Mouse (Mus musculus) urinary bladder, adult 2 months (tissue): Measurements from ENCODE around the gene Lsamp. TPM values are rescaled to one million over a fixed set of nuclear protein-coding genes. Genes with fewer than 3 reads are reported as not detected.

Experiments used
- DNase-seq: peaks from one replicate; pipeline ENCODE4 v3.0.0; 2022; ENCODE audit warnings: low spot score
- polyA plus RNA-seq: library from polyadenylated mRNA; depleted of rRNA; stranded (reverse); fragments of >200 nt; gene quantifications from 2 replicates; pipeline ENCODE4 v1.2.3, GENCODE M21; 2012

Lsamp gene
- polyA plus RNA-seq, 1 experiment = 4.7 TPM

DNA sequence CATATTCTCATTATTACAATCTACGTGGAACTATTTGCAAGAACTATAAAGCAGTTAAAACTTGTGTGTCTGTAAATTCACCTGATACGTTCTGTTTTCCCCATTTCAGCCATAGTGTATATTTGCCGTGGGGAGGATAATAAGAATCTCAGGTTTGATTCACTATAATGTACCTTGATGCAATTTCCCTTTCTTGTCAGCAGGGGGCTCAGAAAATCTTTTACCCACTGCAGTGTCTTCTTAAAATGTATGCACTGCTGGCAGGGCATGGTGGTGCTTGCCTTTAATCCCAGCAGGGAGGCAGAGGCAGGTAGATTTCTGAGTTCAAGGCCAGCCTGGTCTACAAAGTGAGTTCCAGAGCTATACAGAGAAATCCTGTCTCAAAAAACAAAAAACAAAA lies 287.7 kb downstream of the Lsamp start:
- no peak for DNase-seq

DNA sequence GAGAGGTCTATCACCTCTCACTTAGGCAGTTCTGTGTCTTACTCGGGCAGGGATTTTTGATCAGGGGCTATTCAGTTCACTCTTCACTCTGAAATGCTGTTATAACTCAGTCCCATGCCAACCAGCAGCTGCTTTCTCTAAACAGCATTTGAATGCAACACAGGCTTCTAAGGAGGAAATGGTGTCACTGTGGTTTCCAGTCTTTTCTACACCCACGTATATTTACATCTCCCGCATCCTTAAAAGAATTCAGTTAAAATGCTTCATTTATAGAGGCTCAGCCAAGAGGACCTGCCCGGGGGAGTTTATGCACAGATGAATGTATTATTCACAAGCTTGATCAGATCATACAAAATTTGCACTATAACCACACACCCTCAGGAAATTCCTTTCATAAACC lies 306.0 kb downstream of the Lsamp start:
- DNase-seq = no peak

DNA sequence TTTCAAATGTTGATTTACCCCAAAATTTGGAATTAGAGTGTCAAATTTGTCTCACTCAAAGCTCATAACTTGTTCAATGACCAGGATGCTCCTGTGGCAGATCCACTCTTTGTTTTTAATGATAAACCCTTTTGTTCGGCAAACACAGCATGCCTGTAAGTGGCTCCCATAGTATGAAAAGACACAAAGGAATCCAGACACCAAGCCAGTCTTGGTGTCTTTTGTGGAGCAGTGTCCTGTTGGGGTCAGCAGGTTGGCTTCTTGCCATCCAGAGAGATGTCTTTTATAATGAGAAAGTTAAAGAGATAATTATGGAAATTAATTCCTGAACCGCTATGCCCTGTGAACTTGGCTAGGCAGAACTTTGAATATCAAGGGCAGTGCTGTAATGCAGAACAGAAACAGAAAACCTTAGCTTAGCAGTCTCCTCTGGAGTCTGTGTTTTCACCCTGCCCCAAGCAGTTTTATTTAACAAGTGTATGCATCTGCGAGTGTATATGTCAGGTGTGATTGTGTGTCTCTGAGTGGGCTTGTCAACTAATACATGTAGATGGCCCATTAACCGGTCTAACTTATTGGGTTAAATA lies 310.2 kb downstream of the Lsamp start:
- DNase-seq = no peak

DNA sequence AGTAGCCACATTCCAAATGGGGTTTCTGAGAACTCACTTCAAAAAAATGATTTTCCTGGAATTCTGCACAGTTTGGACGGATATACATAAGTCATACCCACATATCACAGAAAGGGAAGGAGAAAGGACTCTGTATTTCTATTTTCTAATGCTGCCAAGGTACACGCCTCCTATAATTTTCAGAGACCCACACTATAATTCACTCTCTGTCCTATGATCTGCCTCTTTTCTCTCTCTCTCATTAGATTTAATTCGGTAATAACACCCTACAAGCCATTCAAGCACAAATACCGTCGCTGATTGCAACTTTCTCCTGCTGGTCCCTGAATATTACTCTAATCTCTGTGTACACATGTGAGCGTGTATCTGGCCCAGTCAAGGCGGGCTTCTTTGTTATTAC lies 311.1 kb downstream of the Lsamp start:
- DNase-seq = no peak

DNA sequence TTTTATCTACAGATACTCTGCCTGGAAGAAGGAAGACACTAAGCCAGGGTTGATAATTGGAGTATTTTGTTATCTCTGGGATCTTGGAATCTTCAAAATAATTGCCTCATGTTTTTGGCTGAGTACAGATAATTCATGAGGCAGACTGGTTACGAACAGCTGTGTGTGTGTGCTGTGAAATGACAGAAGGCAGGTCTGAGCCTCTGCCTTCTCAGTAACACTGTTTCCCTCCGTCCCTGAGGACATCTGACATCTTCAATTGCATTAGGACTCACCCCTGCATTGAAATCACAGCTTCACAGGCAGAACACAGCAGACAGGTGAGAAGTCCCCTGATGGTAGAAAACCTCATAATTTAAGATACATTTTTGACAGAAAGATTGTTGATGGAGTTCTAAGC lies 323.5 kb downstream of the Lsamp start:
- no peak for DNase-seq

DNA sequence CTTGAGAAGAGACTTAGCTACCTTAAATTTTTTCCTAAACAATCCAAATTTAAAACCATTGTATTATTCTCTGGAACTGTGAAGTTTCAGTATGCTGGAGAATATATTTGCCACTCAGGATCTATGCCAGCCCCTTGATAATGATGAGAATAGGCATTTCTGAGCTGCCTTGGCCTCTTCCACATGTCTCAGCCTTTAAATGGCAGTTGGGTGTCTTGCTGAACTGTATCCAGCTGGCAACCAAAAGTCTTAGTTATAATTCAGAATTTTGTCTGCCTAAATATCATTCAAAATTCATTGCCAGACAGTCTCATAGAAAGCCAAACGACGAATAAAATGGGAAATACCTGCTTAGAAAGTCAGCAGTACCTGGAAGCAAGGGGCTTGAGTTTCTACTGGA lies 332.0 kb downstream of the Lsamp start:
- DNase-seq = no peak

DNA sequence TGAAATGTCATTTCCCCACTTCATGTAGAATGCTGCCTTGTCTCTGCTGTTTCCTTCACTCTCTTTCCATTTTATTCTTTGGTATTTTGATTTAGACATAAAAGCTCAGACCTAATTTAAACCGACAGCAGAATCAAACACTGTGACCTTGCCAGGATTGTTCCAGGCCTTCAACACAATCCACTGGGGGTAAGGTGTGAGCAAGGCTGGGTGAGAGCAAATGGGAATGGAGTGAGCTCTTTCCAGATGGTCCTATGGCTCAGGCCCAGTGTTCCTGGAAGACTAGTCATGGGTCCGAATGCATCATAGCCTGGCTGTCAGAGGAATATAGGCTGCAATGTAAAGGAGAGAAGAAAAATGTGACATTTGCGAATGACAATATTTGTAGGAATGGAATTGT lies 340.6 kb downstream of the Lsamp start:
- no peak for DNase-seq

DNA sequence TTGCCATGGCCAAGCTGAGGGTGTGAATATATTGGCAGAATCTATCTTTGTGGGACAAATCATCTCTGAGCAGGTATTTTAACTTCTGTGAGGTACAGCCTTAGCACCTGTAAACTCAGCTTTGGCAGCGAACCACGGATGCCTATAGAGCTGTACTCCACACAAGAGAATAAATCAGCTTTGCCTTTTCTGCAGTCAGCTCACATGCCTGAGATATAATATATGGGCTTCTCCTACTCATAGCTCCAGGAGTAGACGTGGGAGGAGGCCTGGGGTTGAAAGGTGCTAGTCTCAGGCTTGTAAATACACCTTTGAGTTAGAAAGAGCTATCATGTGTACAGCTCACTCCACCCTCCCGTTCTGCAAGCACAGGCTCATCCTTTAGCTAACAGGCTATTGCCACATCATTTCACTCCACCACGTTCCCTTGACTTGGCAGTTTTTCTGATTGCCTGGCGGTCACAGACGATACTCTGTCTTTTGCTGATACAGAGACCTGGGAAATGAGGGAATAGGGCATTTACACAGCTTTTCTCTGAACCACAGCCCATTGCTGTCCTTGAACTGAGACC lies 344.2 kb downstream of the Lsamp start:
- DNase-seq = no peak

DNA sequence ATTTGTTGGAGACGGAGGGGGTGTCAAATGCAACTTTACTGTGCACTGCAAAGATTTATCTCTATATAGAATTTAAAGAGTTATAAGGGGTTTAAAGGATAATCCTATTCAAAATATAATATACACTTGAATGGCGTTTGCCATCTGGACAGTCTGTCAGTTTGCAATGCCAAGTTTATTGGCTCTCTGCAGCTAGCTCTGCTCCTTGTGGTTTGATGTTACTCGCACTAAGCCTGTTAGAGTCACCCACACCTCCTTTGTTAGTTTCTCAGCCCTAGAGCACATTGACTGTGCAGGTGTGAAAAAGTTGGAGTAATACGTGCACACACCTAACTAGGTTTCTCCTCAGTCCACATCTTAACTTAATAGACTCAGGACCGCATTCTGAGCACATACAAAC lies 385.5 kb downstream of the Lsamp start:
- DNase-seq = no peak

DNA sequence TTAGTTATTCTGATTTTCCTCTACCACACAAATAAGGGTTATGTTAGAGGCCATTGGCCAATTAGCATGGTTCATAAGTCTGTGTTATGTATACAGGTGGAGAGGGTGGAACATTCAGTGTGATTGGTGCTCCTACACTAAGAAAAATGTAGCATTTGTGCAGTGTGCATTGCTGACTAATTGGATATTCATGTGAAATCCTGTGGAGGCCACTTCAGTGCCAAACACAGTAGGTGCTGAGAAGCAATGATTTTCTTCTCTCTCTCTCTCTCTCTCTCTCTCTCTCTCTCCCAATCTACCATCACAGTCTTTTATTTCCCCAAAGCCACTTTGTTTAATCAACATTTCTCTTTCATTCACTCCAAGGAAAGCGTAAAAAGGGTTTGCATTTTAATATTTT lies 387.1 kb downstream of the Lsamp start:
- no peak for DNase-seq

DNA sequence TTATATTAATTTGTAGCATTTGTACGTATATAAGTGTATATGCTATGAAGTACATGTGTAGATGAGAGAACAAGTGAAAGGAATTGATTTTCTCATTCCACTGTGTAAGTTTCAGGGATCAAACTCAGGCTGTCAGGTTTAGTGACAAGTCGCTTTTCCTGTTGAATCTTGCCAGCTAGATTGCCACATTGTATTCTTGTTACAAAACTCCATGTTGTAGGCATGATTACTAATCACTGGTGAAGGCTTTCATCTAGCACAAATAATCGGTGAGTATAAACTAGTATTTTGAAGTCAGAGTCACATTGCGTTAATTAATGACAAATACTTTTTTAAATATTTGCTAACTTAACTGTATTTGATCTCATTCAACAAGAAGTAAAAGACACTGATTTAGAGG lies 391.2 kb downstream of the Lsamp start:
- no peak for DNase-seq

DNA sequence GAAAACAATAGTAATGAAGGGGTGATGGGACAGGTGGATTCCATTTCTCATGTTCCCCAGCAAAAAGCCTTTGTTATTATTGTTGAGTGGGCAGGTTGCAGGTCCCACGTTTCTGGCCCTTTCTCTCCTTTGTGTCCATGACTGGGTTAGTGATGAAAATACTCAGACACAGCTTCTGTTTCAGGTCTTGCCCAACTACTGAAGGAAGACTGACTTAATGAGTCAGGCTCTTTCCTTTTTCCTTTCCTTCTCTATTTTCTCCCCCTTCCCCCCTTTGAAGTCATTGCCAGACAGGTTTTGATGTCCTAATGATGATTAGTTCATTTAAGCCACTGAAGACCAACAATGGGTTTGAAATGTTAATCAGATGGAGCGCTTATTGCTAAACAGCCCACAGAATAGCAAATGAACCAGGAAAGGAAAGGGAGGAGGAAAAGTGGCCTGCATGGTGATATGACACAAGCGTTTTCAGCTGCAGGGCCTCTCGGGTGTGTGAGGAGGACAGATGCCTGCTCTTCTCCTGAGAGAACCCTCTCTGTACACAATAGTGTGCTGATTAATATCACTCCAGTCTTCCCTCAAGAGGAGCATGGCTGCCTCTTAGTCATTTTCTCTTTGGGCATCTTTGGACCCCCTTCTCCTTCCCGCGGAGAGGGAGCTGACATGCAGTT lies 393.1 kb downstream of the Lsamp start:
- DNase-seq = no peak

DNA sequence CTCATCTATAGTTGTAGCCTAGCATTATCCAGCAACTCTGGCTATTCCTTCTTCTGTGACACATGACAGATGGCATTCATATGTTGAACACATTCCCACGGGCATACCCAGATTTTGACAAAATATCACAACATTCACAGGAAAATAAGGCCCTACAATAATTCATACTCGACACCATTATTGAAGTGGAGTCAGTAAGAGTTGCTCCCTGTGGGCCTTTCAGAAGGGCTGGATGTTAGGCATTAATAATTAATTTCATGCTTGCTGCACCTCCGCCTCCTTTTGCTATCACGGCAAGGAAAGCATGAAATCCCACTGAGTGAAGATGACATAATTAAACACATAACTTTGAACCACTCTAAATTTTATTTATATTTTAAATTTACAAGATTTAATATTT lies 407.9 kb downstream of the Lsamp start:
- no peak for DNase-seq

DNA sequence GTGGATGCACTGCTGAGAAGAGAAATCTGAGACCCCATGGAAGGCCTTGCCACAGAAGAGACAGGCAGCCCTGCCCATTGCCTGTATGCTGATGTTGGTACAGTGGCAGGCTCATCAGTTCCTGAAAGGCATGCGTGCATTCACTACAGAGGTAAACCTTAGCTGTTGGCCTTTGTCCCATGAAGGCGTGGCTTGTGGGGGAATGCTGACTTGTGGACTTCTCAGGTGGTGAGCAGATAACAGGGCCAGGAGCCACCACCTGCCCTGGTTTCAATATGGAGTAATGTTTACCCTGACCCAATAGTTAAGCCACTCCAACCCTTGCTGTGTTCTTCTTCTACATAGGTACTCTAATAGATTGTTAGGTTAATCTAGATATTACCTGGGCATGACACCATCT lies 415.4 kb downstream of the Lsamp start:
- no peak for DNase-seq

DNA sequence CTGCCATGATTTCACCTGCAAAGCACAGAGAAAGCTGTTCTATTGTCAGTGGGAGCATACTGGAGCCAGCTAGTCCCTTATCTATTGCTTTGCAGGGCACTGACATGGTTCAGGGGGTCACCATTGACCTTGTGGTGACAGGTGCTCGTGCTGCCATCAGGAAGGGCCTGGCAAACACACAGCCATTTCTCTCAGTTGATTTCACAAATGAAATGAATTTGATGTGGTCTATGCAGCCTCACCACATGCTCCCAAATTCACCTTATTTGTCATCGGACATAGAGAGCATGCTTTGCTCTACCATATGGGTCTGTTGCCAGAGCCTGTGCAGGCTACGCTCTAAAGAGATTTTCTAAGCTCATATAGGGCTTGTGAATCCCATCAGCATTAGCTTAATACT lies 450.1 kb downstream of the Lsamp start:
- DNase-seq = no peak

DNA sequence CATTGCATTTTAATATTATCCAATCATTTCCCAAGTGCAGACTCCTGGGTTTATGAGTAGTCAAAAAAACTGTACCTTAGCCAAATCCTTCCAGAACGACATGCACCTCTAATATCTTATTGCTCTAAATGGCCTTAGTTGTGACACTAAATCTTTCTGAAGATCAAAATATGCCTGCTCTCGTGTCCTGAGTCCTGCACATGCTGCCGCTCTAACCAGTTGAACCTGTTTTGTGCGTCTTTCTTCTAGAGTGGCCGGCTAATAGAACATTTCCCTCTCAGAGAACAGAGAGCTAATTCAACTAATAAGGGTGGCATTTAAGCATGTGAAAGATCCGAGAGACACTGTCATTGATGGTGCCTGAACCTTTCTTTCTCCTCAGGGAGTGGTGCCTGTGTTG lies 452.3 kb downstream of the Lsamp start:
- DNase-seq = no peak

DNA sequence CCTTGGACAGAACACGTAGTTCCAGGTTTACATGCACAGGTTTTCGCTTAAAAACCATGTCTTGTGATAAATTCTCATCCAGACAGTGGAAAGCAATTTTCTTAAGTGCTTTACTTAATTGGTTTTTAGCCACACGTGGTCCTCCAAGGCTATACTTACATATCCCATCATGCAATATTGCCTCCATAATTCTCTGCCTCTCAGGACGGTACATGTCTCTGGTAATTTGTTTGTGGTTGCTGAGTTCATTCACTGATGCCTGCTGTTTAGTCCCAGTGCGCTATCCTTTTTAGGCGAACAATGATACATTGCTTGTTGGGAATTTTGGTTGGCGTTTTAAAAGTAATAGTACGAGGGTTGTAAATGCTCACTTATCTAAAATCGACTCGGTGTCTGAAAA lies 453.7 kb downstream of the Lsamp start:
- DNase-seq = no peak

DNA sequence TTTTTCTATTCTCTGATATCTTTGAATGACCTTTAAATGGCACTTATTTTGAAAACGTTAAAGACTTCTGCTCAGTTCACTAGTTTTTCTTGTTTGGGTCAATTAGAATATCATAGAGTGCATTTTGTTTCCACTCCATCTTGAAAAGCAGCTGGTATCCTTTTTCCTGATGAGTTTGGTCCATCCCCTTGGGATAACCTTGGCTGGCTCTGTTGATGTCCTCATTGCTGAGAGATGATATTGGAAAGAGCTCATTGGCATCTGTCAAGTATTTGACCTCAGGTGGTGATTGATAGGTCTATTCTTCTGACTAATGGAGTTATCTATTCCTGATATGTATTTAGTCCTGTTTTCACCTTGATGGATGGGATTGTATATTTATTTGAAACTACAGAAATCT lies 454.7 kb downstream of the Lsamp start:
- no peak for DNase-seq

DNA sequence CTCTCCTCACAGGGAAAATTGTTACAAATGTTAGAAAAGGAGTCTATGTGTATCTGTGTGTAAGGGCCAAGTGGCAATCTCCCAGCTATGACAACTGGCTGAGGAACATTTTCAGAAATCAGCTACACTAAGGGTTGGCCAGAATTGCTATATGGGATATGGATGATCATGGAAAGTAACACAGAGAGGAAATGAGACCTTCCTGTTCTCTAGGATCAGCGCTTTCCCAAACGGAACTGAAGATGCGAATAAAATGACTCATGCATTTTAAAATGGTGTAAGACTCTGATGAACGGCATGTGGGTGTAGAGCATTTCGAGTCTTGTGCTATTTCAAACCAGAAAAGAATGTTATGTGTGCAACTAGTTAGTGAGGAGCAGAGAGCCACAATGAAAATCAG lies 462.4 kb downstream of the Lsamp start:
- no peak for DNase-seq

DNA sequence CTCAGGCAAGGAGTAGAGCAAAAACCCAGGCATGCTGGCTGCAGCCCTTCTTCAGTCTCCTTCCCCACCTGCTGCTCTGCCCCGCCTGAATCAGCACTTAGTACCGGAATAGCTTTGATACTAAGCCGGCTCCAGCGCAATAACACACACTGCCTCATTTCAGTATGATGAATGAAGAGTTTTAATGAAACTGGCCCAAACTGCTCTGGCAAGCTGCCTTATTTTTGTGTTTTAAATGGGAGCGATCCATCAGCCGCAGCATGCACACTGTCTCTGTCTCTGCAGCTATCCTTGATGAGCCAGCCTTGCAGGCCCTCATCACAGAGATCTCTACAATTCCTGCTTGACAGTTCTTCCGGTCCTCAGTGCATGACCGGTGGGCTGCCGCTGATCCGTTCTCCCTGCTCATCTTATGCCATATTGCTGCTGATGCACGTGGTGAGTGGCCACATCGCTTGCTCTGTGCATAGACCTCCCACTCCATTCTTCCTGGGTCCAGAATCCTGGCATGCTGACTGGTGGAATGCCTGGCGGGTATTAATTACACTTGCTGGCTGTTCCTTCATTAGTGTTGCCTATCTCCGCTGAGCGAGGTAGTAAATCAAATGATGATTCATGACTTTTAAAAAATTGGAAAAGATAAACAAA lies 479.4 kb downstream of the Lsamp start:
- no peak for DNase-seq

DNA sequence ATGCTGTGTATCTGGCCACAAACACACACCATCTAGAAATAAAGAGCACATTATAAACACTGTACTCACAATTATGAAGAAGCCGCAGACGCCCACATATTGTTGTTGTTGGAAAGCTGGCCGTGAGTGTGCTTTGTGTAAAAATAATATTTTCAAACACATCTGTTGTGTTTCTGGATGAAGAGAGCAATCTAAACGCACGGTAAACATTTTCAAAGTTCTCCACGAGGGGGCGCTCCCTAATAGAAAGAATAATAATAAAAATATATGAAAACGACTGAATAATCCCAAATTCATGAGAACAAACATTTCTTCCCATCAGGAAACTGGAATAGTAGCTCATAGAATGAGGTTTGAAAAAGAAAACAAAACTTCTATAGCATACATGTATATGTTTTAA lies 482.4 kb downstream of the Lsamp start:
- no peak for DNase-seq

DNA sequence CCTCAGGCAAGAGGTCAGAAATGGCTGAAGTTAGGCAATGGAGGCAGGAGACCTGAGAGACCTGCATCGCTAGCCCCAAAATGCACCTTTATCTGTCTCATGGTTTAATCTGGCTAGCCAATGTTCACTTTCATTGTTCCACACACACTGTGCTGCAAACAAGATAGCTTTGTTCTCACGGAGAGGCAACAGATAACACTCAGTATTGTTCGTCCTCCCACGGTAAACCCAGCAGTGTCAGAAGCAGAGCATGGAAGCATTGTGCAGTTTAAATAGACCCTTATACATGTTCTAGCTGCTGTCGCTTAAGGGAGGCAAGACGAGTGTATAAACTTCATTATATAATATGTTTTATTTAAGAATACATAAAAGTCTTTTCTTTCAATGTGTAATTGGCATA lies 486.8 kb downstream of the Lsamp start:
- no peak for DNase-seq

DNA sequence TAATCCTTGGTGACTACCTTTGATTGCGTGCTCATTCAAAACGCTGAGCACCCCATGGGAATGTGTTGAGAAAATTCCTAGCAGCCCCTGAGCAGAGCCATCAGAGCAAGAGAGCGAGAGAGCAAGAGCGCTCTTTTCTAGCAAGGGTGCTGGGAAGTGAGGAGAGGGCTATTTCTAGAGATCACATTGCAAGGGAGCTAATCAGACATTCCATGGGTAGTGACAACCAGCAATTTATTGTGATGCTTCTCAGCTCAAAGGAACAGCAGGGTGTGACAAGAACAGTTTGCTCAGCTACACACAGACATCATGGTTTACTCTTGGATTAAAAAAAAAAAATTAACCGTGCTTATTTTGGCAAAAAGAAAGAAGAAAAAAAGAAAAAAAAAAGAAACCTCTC lies 487.8 kb downstream of the Lsamp start:
- DNase-seq = no peak
